Mouse (Mus musculus): ENCODE data around the gene Slc9b2. TPM values are rescaled to one million over a fixed set of nuclear protein-coding genes. Genes with fewer than 3 reads are reported as not detected.

The Slc9b2 gene
- polyA plus RNA-seq, 1 experiment from 2014 or later = 2.6 TPM

GRCm38 (mm10) chr3:135298560-135298959 is 8.9 kb upstream of the Slc9b2 start:
- 95% methylated on average over 3 of the region's 3 CpGs for WGBS
- no peak overlapping the region for H3K27ac ChIP-seq (ENCODE audit: low read depth, low read length)
- H3K4me1 ChIP-seq (ENCODE audit: control insufficient read depth, insufficient read depth, low read depth, low read length) = no peaks in the 10 kb centered on the region
- no peak for ATAC-seq
- no peak overlapping the region for H3K4me3 ChIP-seq (ENCODE audit: low read length)
- no peak overlapping the region for H3K9ac ChIP-seq (ENCODE audit: low read depth, low read length)
- no peak overlapping the region for H3K4me2 ChIP-seq (ENCODE audit: low read length)
- H3K36me3 ChIP-seq (ENCODE audit: control insufficient read depth, insufficient read depth, low read length) = no peaks in the 10 kb centered on the region
- no peaks in the 10 kb centered on the region for H3K9me3 ChIP-seq (ENCODE audit: control insufficient read depth, low read length)
- H3K27me3 ChIP-seq (replicated peaks; ENCODE audit: control insufficient read depth, insufficient read depth, low read length) = no peaks in the 10 kb centered on the region

GRCm38 (mm10) chr3:135300081-135300480 is 7.4 kb upstream of the Slc9b2 start:
- H3K4me3 ChIP-seq (ENCODE audit: low read length) = no peak overlapping the region
- H3K9ac ChIP-seq (ENCODE audit: low read depth, low read length) = no peak overlapping the region
- WGBS = 47% methylated on average over 6 of the region's 6 CpGs
- H3K27me3 ChIP-seq (replicated peaks; ENCODE audit: control insufficient read depth, insufficient read depth, low read length) = no peaks in the 10 kb centered on the region
- H3K4me2 ChIP-seq (ENCODE audit: low read length) = no peak overlapping the region
- H3K9me3 ChIP-seq (ENCODE audit: control insufficient read depth, low read length) = no peaks in the 10 kb centered on the region
- H3K4me1 ChIP-seq (ENCODE audit: control insufficient read depth, insufficient read depth, low read depth, low read length) = no peaks in the 10 kb centered on the region
- H3K27ac ChIP-seq (ENCODE audit: low read depth, low read length) = no peak overlapping the region
- no peak for ATAC-seq
- H3K36me3 ChIP-seq (ENCODE audit: control insufficient read depth, insufficient read depth, low read length) = no peaks in the 10 kb centered on the region

GRCm38 (mm10) chr3:135304060-135304459 is 3.4 kb upstream of the Slc9b2 start:
- H3K4me3 ChIP-seq (ENCODE audit: low read length) = no peak overlapping the region
- no peaks in the 10 kb centered on the region for H3K9me3 ChIP-seq (ENCODE audit: control insufficient read depth, low read length)
- H3K27ac ChIP-seq (ENCODE audit: low read depth, low read length) = no peak overlapping the region
- no peak overlapping the region for H3K9ac ChIP-seq (ENCODE audit: low read depth, low read length)
- H3K36me3 ChIP-seq (ENCODE audit: control insufficient read depth, insufficient read depth, low read length) = no peaks in the 10 kb centered on the region
- 23% methylated on average over 6 of the region's 6 CpGs for whole genome bisulfite sequencing
- ATAC-seq = no peak
- no peak overlapping the region for H3K4me2 ChIP-seq (ENCODE audit: low read length)
- H3K4me1 ChIP-seq (ENCODE audit: control insufficient read depth, insufficient read depth, low read depth, low read length) = peaks cover 5% of the 10 kb centered on the region; the same call in 1 of the 2 replicates
- H3K27me3 ChIP-seq (replicated peaks; ENCODE audit: control insufficient read depth, insufficient read depth, low read length) = peaks cover 4% of the 10 kb centered on the region; the same call in 1 of the 2 replicates

- 15% methylated on average over 9 of the region's 9 CpGs for WGBS
- Histone ChIP-seq H3K27me3 (replicated peaks; ENCODE audit: control insufficient read depth, insufficient read depth, low read length) (peaks cover 4% of the 10 kb centered on the region; the same call in 1 of the 2 replicates), H3K27ac (ENCODE audit: low read depth, low read length) (no peak overlapping the region), H3K4me3 (ENCODE audit: low read length) (no peak overlapping the region), H3K4me2 (ENCODE audit: low read length) (no peak overlapping the region), H3K9ac (ENCODE audit: low read depth, low read length) (no peak overlapping the region), H3K4me1 (ENCODE audit: control insufficient read depth, insufficient read depth, low read depth, low read length) (peaks cover 5% of the 10 kb centered on the region; the same call in 1 of the 2 replicates), H3K9me3 (ENCODE audit: control insufficient read depth, low read length) (no peaks in the 10 kb centered on the region), H3K36me3 (ENCODE audit: control insufficient read depth, insufficient read depth, low read length) (no peaks in the 10 kb centered on the region)
- no peak for ATAC-seq
These were observed 2.9 kb upstream of the Slc9b2 start for GRCm38 (mm10) chr3:135304566-135304965.

GRCm38 (mm10) chr3:135312916-135313491 is 5.5 kb downstream of the Slc9b2 start:
- no peaks in the 10 kb centered on the region for H3K36me3 ChIP-seq (ENCODE audit: control insufficient read depth, insufficient read depth, low read length)
- H3K27me3 ChIP-seq (replicated peaks; ENCODE audit: control insufficient read depth, insufficient read depth, low read length) = 0 out of 2 replicates have a peak, but pooled peaks cover under 1% of the 10 kb centered on the region
- peaks cover 3% of the 10 kb centered on the region for H3K9me3 ChIP-seq (ENCODE audit: control insufficient read depth, low read length)
- ATAC-seq = no peak
- H3K27ac ChIP-seq (ENCODE audit: low read depth, low read length) = no peak overlapping the region
- H3K4me3 ChIP-seq (ENCODE audit: low read length) = no peak overlapping the region
- H3K9ac ChIP-seq (ENCODE audit: low read depth, low read length) = no peak overlapping the region
- no peak overlapping the region for H3K4me2 ChIP-seq (ENCODE audit: low read length)
- no peaks in the 10 kb centered on the region for H3K4me1 ChIP-seq (ENCODE audit: control insufficient read depth, insufficient read depth, low read depth, low read length)
- 40% methylated on average over 2 of the region's 2 CpGs for WGBS

GRCm38 (mm10) chr3:135313727-135314126 is 6.2 kb downstream of the Slc9b2 start:
- ATAC-seq = no peak
- WGBS = 23% methylated on average over 2 of the region's 2 CpGs

GRCm38 (mm10) chr3:135314811-135315210 is 7.3 kb downstream of the Slc9b2 start:
- H3K4me3 ChIP-seq (ENCODE audit: low read length) = no peak overlapping the region
- no peak overlapping the region for H3K27ac ChIP-seq (ENCODE audit: low read depth, low read length)
- no peak overlapping the region for H3K4me2 ChIP-seq (ENCODE audit: low read length)
- no peaks in the 10 kb centered on the region for H3K27me3 ChIP-seq (replicated peaks; ENCODE audit: control insufficient read depth, insufficient read depth, low read length)
- H3K36me3 ChIP-seq (ENCODE audit: control insufficient read depth, insufficient read depth, low read length) = no peaks in the 10 kb centered on the region
- H3K4me1 ChIP-seq (ENCODE audit: control insufficient read depth, insufficient read depth, low read depth, low read length) = no peaks in the 10 kb centered on the region
- no peak overlapping the region for H3K9ac ChIP-seq (ENCODE audit: low read depth, low read length)
- ATAC-seq = 0 out of 2 replicates have a peak, but pooled peaks have one; percentile 37
- 54% methylated on average over 2 of the region's 2 CpGs for WGBS
- peaks cover 3% of the 10 kb centered on the region for H3K9me3 ChIP-seq (ENCODE audit: control insufficient read depth, low read length)

More at GRCm38 (mm10) chr3:135313727-135314126, 6.2 kb downstream of the Slc9b2 start:
- Histone ChIP-seq H3K36me3 (ENCODE audit: control insufficient read depth, insufficient read depth, low read length) (no peaks in the 10 kb centered on the region), H3K4me1 (ENCODE audit: control insufficient read depth, insufficient read depth, low read depth, low read length) (no peaks in the 10 kb centered on the region), H3K27me3 (replicated peaks; ENCODE audit: control insufficient read depth, insufficient read depth, low read length) (no peaks in the 10 kb centered on the region), H3K9me3 (ENCODE audit: control insufficient read depth, low read length) (peaks cover 3% of the 10 kb centered on the region), H3K27ac (ENCODE audit: low read depth, low read length) (no peak overlapping the region), H3K9ac (ENCODE audit: low read depth, low read length) (no peak overlapping the region), H3K4me3 (ENCODE audit: low read length) (no peak overlapping the region), H3K4me2 (ENCODE audit: low read length) (no peak overlapping the region)

GRCm38 (mm10) chr3:135315720-135316425 is 8.4 kb downstream of the Slc9b2 start:
- 91% methylated on average over 9 of the region's 9 CpGs for WGBS
- no peak overlapping the region for H3K4me2 ChIP-seq (ENCODE audit: low read length)
- H3K27me3 ChIP-seq (replicated peaks; ENCODE audit: control insufficient read depth, insufficient read depth, low read length) = no peaks in the 10 kb centered on the region
- no peak overlapping the region for H3K4me3 ChIP-seq (ENCODE audit: low read length)
- H3K36me3 ChIP-seq (ENCODE audit: control insufficient read depth, insufficient read depth, low read length) = no peaks in the 10 kb centered on the region
- H3K27ac ChIP-seq (ENCODE audit: low read depth, low read length) = no peak overlapping the region
- no peaks in the 10 kb centered on the region for H3K4me1 ChIP-seq (ENCODE audit: control insufficient read depth, insufficient read depth, low read depth, low read length)
- ATAC-seq = no peak
- no peak overlapping the region for H3K9ac ChIP-seq (ENCODE audit: low read depth, low read length)
- H3K9me3 ChIP-seq (ENCODE audit: control insufficient read depth, low read length) = peaks cover 3% of the 10 kb centered on the region

- Histone ChIP-seq H3K36me3 (ENCODE audit: control insufficient read depth, insufficient read depth, low read length) (no peaks in the 10 kb centered on the region), H3K4me3 (ENCODE audit: low read length) (no peak overlapping the region), H3K9ac (ENCODE audit: low read depth, low read length) (no peak overlapping the region), H3K27me3 (replicated peaks; ENCODE audit: control insufficient read depth, insufficient read depth, low read length) (no peaks in the 10 kb centered on the region), H3K4me1 (ENCODE audit: control insufficient read depth, insufficient read depth, low read depth, low read length) (no peaks in the 10 kb centered on the region), H3K27ac (ENCODE audit: low read depth, low read length) (no peak overlapping the region), H3K4me2 (ENCODE audit: low read length) (no peak overlapping the region), H3K9me3 (ENCODE audit: control insufficient read depth, low read length) (peaks cover 3% of the 10 kb centered on the region)
- WGBS = 86% methylated on average over 11 of the region's 11 CpGs
- ATAC-seq = no peak
These were observed 10.8 kb downstream of the Slc9b2 start for GRCm38 (mm10) chr3:135318331-135318730.
